Mouse (Mus musculus): ENCODE data around the gene Tank.

- TF ChIP-seq USF1 (IDR thresholded peaks at IDR 0.05; ENCODE audit: low read depth) (no peak), MYOD1 (IDR thresholded peaks at IDR 0.05; ENCODE audit: control insufficient read depth in 1 of 3, insufficient read length in 2 of 3, low read depth in 2 of 3) (no peak), POLR2A (IDR thresholded peaks at IDR 0.05; ENCODE audit: insufficient read length, low read depth) (no peak), MAX (IDR thresholded peaks at IDR 0.05; ENCODE audit: low read depth) (no peak), TCF12 (IDR thresholded peaks at IDR 0.05; ENCODE audit: insufficient read depth, poor library complexity, severe bottlenecking) (no peak), MYOG (IDR thresholded peaks at IDR 0.05; ENCODE audit: control insufficient read depth in 1 of 3, insufficient read depth in 1 of 3, insufficient read length in 2 of 3, low read depth in 2 of 3) (no peak)
Measured at GRCm38 (mm10) chr2:61569181-61569580, 9.2 kb upstream of the Tank start.
